Mouse (Mus musculus): ENCODE measurements around the gene Atg7.

The Atg7 gene

DNA sequence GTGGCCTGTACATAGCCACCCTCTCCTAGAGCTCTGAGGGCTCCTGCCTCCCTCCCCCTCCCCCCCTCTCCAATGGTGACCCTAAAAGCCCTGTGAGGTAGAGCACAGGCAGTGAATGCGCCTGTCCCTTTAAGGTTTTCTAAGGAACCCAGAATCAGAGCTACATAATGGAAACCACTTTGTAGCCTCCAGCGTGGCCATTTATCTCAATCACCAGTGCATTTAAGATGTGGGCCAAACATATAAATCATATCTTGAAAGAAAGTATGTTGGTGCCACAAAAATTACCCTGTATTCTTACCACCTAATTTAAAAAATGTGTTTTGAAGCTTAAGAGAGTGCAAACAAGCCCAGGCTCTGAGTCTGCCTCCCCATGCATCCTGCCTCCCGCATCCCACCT is 209.8 kb downstream of the Atg7 start:
- DNase-seq (ENCODE audit: low spot score in 2 of 2), result no peak

DNA sequence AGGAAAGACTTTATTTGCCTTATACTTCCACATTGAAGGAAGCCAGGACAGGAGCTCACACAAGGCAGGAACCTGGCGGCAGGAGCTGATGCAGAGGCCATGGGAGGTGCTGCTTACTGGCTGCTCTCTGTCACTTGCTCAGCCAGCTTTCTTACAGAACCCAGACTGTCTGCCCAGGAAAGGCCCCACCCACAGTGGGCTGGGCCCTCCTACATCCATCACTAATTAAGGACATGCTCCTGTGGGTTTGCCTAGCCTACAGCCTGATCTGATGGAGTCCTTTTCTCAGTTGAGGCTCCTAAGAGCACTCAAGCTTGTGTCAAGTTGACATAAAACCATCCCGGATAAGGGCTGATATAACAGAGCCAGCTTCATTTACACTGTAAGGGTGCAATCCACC is 211.5 kb downstream of the Atg7 start:
- no peak for DNase-seq (ENCODE audit: low spot score in 2 of 2)

DNA sequence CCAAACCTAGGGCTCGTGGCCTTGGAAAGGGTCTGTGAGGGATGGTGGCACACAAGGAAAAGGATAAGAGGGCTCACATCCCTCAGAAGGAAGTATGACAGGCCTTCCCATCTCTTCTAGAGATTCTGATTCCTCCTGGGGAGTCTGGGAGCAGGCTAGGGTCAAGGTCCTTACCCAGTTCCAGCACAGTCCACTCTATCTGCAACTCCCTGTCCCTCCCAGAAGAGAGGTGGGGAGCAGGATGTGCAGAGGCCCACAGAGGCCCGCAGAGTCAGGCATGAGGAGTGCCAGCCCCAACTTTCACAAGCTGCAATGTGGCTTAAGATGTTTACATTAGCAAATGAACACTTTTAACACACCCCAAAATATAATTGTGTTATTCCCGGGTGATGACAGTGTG is 212.7 kb downstream of the Atg7 start:
- DNase-seq (ENCODE audit: low spot score in 2 of 2), result no peak

DNA sequence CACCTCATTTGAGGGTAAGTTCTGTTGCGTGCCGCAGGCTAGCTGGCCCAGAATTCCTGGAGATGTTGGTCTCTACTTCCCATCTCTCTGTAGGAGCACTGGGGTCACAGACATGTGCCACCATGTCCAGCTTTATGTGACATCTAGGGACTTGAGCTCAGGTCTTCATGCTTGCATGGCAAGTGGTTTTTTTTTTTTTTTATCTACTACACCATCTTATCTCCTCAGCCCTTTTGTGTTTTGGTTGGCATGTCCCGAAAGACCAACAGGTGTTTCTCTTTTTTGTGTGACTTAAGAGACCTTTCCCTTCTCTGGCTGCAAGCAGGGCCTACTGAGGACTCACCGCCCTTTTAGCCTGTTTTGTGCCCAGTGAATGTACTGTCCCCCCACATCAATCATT is 213.6 kb downstream of the Atg7 start:
- DNase-seq (ENCODE audit: low spot score in 2 of 2), result no peak

DNA sequence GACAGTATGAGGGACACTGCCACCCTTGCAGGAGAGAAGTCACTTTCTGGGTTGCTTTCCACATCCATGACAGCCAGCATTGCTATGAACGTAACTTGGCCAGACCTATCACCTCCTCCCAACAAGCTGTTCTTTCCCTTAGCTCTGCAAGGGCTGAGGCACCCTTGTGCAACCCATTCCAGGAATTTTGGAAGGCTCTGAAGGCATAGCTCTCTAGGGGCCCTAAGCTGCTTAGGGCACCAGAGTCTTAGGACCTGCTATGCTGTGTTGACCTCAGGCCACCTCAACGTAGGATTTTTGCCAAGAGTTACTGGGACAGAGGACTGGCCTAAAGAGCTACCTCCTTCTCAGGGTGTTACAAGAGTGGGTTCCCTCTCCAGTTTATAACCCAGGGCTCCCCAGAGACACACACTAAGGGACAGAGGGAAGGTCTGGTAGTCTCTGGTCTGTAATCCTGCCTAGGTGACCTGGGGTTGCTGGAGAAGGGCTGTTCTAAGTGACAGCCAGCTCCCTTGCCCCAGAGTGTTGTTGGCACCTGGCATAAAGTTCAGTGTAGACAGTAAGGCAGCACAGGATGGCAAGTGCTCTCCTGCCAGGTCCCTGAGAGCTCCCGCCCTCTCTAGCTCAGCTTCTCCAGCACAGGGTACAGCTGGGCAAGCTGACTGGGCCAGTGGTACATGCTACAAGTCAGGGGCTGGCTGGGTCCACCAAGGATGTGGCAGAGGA is 215.3 kb downstream of the Atg7 start:
- peak in 1 of 2 experiments; percentile 59 for DNase-seq (ENCODE audit: low spot score in 2 of 2)

DNA sequence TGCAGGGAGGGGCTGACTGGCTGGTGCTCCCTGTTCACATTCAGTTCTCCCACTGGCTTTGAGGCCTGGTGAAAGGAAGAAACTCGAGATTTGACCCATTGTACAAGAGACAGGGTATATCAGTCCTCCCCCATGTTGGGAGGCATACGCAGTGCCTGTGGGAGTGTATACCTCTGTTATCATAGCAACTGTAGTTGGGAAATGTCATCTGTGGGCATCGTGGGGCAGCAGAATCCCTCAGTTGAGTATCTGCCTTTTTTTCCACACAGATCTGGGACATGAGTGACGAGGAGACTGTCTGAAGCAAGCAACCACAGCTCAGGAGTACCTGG is 215.8 kb downstream of the Atg7 start:
- DNase-seq (ENCODE audit: low spot score in 2 of 2), result no peak

DNA sequence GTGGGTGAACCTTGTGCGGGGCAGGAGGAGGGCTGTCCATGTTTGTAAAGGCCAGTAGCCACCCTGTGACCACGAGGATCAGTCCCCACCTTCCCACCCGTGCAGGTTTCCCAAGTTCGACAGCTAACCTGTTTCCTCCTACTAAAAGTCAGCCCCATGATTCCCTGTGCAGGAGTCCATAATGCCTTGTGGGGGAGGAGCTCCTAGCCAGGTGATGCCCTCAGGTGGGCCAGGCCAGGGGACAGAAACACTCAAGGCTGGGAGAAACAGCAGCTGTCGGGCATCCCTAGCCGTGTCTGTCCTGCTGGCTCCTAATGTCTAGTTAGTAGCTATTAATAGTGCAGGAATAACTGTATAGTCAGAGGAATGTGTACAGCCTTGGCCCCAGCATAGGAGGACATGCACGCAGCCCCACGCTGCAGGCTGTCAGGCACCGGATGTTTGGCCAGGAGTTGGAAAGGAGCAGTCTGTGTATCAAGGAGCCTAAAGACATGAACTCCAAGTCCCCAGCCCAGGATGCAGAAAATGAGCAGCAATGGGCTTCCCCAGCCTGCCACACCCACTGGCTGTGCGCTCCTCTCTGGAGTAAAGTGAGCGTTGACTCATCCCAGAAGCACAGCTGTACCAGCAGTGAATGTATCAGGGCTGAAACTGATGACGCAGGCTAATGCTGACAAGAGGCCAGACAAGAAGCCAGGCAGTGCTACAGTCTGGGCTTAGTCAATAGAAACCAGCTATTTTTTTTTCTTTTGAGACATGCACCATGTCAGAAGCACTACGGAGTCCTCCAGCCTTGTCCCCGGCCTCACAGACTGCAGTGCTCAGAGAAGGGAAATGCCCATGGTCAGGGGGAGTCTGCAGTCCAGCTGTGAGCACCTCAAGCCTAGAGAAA is 218.0 kb downstream of the Atg7 start:
- peak in 1 of 2 experiments; percentile 57 for DNase-seq (ENCODE audit: low spot score in 2 of 2)

DNA sequence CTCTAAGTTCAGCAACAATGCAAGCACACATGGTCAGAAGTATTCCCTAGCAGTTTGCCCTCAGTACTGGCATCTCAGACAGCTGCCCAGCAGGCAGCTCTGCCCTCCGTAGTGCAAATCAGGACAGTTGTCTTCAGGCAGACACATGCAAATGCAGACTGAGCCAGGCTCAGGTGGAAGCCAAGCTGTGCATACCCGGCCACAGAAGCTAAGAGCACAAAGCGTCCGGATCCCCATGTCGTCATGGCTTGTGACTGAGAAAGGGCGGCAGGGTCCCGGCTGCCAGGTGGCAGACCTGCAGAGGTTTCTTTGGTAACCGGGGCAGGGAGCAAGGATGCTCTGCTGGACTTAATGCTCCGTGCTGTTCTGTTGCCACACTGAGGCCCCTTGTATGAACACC is 218.7 kb downstream of the Atg7 start:
- no peak for DNase-seq (ENCODE audit: low spot score in 2 of 2)

DNA sequence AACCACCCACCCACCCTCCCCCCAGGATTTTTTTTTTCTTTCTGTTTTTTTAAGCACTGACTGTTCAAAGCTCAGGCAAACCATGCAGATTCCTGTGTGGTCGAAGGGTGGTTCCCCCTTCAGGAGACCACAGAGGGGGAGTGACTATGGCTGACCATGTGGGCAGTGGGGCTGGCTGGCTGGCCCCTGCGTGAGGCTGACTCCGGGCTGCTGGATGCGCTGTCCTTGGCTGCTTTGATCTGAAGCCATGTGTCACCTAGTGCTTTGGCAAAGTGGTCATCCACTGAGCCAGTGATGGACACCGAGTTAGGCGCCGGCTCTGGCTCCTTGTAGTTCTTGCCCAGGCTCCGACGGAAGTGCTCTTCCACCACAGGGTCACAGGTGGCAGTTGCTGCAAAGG is 219.1 kb downstream of the Atg7 start:
- no peak for DNase-seq (ENCODE audit: low spot score in 2 of 2)

DNA sequence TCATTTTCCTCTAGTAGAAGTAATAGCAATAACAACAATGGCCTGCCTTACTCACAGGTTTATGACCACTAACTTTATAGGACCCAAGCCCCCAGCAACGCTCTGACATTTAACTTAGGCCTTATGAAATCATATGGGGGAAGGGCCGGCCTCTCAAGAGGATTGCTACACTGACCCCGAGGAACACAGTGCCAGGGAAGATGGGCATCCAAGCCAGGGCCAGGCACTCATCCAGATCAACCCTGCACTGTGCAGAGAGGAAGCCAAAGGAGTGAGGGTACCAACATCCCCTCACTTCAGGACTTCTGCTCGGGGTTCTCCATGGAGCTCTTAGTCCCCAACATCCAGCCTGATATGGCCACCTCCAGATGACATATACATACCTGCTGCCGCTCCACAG is 220.6 kb downstream of the Atg7 start:
- DNase-seq (ENCODE audit: low spot score in 2 of 2), result peak in 1 of 2 experiments; percentile 53

DNA sequence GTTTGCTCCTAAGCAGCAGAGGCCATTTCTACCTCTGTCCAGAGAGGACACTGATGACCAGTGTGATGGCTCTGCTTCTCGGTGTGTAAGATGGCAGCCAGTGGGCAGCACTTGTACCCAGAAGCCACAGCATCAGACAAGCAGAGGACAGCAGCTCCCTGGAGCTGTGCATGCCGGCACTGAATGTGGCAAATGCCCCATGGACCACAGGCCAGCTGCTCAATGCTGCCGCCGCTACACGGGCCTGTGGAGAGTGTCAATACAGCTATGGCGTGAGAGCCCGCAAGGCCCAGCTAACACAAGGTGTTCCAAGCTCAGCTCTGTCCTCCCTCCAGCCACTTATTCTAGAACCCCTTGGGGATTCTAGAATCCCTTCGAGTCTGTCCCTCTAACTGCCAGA is 221.5 kb downstream of the Atg7 start:
- no peak for DNase-seq (ENCODE audit: low spot score in 2 of 2)

DNA sequence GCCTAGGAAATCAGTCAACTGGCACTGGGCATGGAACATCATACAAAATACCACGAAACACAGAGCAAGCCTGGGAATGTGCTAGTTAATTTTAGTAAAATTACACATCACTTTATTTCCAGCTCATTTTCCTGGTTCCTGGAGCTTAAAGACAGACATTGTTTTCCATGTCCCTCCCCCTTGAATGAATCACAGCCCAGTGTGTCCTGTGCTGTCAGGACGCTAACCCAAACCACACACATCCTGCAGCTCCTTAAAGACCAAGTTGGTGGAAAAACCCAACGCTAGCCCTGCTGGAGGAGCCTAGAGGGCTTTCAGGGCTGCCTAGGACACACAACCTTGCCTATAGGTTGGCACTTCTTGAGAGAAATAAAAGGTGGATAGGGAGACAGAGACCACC is 223.2 kb downstream of the Atg7 start:
- no peak for DNase-seq (ENCODE audit: low spot score in 2 of 2)

DNA sequence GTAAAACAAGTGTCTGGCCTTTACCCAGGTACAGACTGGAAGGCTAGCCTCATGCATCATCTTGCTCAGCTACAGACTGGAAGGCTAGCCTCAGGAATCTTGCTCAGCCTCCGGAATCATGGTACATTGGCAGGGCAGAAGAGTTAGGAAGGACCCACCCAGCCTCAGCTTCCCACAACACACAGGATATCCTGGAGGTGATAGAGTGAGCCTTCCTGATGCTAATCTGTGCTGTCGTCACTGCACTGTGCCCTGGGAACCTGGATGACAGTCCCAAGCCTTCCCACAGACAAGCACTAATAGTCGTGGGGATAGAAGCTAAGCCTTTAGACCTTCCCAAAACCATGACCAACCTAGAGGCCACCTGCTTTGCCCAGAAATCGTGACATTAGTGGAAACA is 223.7 kb downstream of the Atg7 start:
- DNase-seq (ENCODE audit: low spot score in 2 of 2), result no peak

DNA sequence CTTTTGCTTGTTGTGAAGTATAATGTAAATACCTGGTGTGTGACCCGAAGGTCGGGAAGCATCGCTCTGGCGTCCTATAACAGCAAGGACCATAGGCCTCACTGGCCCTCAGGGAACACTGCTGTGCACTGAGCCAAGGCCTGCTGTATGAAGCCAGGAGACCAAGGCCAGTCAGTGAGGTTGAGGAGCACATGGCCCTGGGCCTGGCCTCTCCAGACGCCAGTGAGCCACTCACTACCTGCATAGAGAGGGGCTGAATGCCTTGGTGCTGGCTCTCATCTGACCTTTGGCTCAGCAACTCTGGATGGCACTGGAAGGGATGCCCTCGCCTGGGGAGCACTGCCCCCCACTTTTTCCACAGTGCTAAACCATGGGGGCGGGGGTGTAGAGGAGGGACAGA is 225.8 kb downstream of the Atg7 start:
- DNase-seq (ENCODE audit: low spot score in 2 of 2), result no peak

DNA sequence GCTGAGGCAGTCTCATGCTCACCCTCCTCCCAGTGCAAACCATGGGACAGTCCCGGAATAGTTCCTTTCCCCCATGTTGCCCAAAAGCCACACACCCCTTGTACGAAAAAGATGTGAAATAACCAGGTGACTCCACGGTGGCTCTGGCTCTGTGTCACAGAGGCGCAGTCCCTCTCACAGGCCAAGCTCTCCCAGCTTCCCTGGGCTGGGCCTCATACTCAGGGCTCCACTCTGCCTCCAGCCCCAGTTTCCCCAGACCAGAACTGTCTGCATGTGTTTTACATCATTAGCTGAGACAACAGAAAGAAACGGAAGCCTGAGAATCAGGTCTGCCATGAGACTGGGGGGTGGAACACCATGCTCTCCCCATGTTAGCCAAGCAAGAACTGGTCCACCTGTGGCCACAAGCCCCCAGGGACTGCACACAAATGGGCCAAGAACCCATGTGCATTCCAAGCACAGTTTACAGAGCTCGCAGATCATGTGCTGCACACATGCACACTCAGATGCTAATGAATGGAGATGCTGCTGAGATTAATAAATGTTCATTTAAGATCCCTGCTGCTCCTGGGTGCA is 226.7 kb downstream of the Atg7 start:
- no peak for DNase-seq (ENCODE audit: low spot score in 2 of 2)

DNA sequence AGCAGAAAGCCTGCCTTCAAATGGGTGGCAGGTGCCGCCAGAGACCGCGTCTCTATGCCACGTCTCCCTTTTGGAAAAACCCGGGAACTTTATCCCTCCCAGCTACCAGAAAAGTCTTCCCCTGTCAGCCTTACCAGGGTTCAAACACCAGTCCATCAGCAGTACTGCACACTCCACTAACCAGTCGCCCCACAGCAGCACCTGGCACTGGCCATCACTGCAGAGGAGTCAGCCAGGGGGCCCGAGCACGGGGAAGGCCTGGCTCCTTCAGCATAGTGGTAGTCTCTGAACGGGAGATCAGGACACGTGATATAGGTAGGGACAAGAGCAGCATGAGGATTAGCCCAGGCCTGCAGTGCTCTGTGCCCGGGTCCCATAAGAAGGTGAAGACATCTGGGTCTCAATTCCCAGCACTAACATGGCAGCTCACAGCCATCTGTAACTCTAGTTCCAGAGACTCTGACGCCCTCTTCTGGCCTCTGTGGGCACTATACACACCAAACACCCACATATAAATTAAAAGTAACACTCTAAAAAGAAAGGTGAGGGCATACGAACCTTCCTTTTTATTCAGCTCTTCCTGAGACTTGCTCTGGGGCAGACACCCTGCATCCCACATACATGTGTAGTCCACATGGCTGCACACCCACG is 228.2 kb downstream of the Atg7 start:
- DNase-seq (ENCODE audit: low spot score in 2 of 2), result no peak

DNA sequence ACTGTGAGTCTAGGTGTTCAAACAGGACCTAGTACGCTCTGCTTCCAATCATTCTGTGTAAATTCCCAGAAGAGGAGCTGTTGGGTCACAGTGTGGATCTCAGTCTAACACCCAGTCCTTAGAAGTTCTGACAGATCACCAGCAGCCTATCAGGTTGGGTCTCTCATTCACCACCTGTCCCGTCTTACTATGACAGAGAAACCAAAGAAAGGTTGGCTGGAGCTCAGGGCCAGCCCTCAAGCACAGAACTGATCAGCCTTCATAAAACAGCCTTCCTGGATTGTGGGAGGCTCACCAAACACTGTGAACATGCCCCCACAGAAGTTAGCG is 230.9 kb downstream of the Atg7 start:
- DNase-seq (ENCODE audit: low spot score in 2 of 2), result no peak

DNA sequence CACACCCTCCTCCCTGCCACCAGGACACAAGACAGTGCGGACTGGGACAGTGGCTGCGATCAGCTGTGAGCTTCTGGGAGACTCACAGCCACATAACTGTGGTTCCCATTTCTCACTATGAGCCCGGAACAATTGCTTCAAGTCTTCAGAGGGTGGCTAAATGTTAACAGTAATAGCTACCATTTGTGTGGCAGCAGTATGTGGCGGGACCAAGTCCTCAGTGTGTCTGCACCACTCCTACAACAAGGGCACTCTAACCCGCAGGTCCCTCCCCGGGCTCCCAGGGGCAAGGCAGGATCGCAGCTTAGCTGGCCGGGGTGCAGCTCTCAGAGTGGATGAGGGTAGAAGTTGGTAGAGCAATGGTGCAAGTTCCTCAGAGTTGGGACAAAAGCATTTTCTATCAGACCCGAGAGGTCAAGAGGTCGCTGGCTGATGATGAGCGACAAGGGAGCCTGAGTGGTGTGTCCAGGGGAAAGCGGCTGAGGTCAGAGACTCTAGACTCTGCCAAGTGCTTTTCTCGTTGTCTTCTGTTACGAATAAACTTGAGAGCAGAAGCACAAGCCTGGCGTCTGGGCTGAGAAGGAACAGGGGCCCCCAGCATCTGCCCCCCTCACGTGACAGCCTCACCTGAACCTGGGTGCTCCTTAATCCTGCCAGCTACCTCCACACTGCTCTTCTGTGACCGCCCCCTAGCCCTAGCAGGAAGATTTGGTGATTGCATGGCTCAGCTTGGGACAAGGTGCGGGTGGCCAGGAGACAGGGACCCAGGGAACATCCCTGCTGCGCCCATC is 231.4 kb downstream of the Atg7 start:
- peak in 1 of 2 experiments; percentile 38 for DNase-seq (ENCODE audit: low spot score in 2 of 2)

DNA sequence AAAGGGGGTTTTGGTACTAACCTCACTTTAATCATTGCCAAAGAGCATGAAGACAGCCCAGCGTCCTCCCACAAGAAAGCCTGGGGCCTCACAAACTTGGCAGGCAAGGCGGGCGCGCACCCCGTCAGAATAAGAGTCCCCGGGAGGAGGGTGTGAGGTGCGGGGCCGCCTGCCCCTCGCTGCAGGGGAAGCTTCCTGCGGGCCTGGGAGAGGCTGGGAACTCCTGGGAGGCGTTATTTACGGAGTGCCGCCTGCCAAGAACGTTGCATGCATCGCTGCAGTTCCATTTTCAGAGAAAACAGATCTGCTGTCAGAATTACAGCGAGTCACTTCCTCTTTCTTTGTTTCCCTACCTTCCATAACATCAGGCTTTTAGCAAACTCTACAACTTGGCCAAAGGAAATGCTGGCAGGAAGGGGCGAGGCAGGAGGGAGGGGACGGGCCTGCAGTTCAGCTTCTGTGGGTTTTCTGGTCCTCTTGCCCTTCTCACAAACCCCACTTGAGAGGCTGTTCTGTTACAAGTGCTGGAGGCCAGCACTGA is 232.2 kb downstream of the Atg7 start:
- peak; percentile 91 to 94 for DNase-seq (ENCODE audit: low spot score in 2 of 2)

DNA sequence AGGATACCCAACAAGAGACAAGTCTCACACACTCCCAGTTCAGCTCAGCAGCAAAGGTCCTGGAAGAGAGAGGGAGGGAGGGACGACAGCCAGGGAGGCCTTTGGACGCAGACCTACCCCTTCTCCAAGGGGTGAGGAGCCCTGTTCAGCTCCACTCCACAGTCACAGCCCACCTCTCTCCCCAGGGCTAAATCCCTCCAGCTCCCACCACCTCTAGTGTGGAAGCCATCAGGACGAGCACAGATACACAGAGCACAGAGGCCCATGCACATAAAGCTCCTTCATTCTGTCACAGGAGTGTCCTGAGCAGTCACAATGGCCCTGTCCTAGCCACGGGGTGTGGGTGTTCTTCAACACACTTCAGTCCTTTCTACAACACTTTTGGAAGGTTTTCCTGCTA is 233.1 kb downstream of the Atg7 start:
- DNase-seq (ENCODE audit: low spot score in 2 of 2), result no peak

DNA sequence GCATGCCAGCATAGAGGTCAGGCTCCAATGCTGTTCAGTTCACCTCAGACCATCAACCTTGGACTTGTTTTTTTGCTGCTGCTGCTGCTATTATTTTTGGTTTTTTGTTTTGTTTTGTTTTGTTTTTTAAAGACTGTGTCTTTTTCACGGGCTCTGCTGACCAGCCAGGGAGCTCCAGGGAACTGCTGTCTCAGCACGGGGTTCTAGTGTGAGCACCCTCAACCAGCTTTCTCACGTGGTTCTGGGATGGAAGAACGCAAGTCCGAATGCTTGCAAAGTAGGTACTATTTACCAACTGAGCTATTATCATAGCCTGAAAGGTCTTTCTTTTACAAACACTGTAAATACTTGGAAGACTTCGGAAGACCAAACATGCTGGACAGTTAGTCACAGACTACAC is 233.6 kb downstream of the Atg7 start:
- no peak for DNase-seq (ENCODE audit: low spot score in 2 of 2)

Measured in urinary bladder, postnatal 36 days (tissue).